Mouse (Mus musculus): Measurements from ENCODE around the gene Slc12a6.

- TF ChIP-seq POLR2A (IDR thresholded peaks at IDR 0.05; ENCODE audit: borderline replicate concordance, low read depth, low read length) = no peak
- TF ChIP-seq CTCF (IDR thresholded peaks at IDR 0.05; ENCODE audit: low read depth, low read length) = no peak
These were observed 114.5 kb downstream of the Slc12a6 start for GRCm38 (mm10) chr2:112380131-112380530.

Measured in bone marrow macrophage, adult 2 months (primary cell).